Mouse (Mus musculus) urinary bladder, postnatal 14 days (tissue): ENCODE results near the gene Lrguk.
A peak's percentile ranks its signal among the peaks of the same experiment; 100 is the strongest.

ENCODE experiments used
- DNase-seq: peaks from one replicate; pipeline ENCODE4 v3.0.0; 2021; ENCODE audit warnings: low spot score

The Lrguk gene

GRCm38 (mm10) chr6:34176111-34176863, 147.0 kb downstream of the Lrguk start:
- DNase-seq = no peak

DNA sequence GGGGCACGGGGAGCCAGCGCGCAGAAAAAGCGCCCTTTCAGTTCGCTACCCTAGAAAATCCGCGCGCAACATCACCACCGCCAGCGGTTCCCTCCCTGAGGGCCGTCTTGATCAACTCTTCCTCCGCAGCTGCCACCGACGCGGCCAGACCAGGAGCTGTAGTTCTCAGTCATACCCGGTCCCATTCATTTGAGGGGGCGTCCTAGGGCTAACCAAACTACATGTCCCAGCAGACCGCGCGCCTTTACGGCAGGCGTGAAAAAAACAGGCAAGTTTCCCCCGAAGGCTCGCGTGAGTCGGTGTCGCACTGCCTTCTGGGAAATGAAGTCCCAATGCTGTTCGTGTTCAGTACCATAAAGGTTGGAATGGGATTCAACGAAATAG, 147.6 kb downstream of the Lrguk start, which contains the start of gene Slc35b4:
Gene Slc35b4 (minus strand): TSS at position 248 of the 384 bp plus-strand sequence.
- DNase-seq = peak; percentile 95

DNA sequence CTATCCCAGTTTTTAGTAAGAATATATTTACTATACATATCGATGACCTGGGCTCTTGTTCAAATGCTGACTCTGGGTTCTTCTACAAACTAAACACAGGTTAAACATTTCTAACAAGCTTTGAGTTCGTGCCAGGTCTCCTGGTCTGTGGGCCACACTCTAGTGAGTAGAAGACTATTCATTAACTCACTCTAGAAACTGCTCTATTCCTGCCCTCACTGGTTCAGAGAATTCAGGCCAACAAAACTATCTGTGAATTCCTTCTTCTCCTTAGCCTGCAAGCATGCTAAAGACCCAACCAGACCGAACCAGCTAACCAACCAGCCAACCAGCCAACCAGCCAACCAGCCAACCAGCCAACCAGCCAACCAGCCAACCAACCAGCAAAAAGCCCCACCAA, 149.8 kb downstream of the Lrguk start:
- DNase-seq = no peak

GRCm38 (mm10) chr6:34179911-34180310, 150.7 kb downstream of the Lrguk start:
- no peak for DNase-seq

DNA sequence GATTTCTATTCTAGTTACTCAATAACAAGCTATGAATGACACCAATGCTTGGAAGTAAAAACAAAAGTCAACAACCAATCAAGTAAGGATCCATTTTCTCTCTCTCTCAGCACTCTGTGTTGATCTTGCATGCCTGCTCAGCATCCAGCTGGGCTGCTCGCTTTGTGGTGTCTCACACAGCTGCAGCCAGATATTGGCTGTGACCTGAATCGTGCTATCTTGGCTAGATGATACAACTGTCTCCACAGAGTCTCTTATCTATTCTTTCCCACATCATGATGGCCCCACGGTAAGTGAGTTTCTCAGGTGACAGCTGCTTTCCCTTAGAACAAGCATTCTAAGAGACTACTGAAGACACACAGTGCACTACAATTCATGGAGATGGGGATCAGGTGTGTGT, 152.7 kb downstream of the Lrguk start:
- no peak for DNase-seq

DNA sequence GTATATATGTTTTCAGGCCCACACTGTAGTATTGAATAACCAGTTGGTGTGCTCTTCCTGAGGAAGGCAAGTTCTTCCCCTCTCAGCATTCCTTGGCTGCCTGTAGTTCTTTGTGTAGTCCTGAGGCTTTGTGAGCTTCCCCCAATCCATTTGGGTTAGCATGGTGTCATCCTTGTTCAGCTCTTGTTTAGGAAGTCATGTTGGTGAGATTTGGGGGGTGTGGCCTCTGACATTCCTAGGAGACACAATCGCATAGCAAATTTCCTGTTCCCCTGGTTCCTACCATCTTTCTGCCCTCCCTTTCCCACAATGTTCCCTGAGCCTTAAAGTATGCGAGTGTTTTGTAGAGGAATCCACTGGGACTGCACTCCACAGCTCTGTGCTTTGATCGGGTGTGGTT, 154.1 kb downstream of the Lrguk start:
- no peak for DNase-seq
